Mouse (Mus musculus): ENCODE data around the gene Arhgap28. TPM values are rescaled to one million over a fixed set of nuclear protein-coding genes. Genes with fewer than 3 reads are reported as not detected.
A peak's percentile ranks its signal among the peaks of the same experiment; 100 is the strongest.
"Not testable (repeated sequence)": the region's sequence is repeated elsewhere in the genome, so short reads cannot be mapped to it uniquely, and the experiment has no call there.

The Arhgap28 gene
- total RNA-seq, 4 experiments from 2014 or later = 11.6 to 19.9 (median 16.3) TPM

GRCm38 (mm10) chr17:67869731-67870601, 134.0 kb downstream of the Arhgap28 start:
- DNase-seq = peak; percentile 80

- no peak for DNase-seq
These were observed 137.2 kb downstream of the Arhgap28 start for GRCm38 (mm10) chr17:67866541-67867241.

GRCm38 (mm10) chr17:67866026-67866425, 137.9 kb downstream of the Arhgap28 start:
- DNase-seq = no peak

- DNase-seq = no peak
These were observed 139.0 kb downstream of the Arhgap28 start for GRCm38 (mm10) chr17:67864912-67865311.

GRCm38 (mm10) chr17:67864363-67864762, 139.6 kb downstream of the Arhgap28 start:
- no peak for DNase-seq

GRCm38 (mm10) chr17:67861744-67862535, 142.0 kb downstream of the Arhgap28 start:
- DNase-seq = peak; percentile 34

GRCm38 (mm10) chr17:67861080-67861630, 142.8 kb downstream of the Arhgap28 start:
- DNase-seq = no peak

GRCm38 (mm10) chr17:67841494-67841893, 162.4 kb downstream of the Arhgap28 start:
- not testable (repeated sequence) for DNase-seq

- no peak for DNase-seq
These were observed 165.0 kb downstream of the Arhgap28 start for GRCm38 (mm10) chr17:67838948-67839347.

- peak; percentile 42 for DNase-seq
These were observed 166.4 kb downstream of the Arhgap28 start for GRCm38 (mm10) chr17:67837351-67838090.

- DNase-seq = no peak
These were observed 167.6 kb downstream of the Arhgap28 start for GRCm38 (mm10) chr17:67836146-67836895.

GRCm38 (mm10) chr17:67827431-67827830, 176.5 kb downstream of the Arhgap28 start:
- DNase-seq = no peak

GRCm38 (mm10) chr17:67816916-67817315, 187.0 kb downstream of the Arhgap28 start:
- DNase-seq = no peak

- DNase-seq = no peak
These were observed 188.2 kb downstream of the Arhgap28 start for GRCm38 (mm10) chr17:67815720-67816119.

- no peak for DNase-seq
These were observed 190.3 kb downstream of the Arhgap28 start for GRCm38 (mm10) chr17:67813666-67814065.

GRCm38 (mm10) chr17:67809171-67809570, 194.7 kb downstream of the Arhgap28 start:
- DNase-seq = no peak
